Mouse (Mus musculus): Measurements from ENCODE around the gene Wdr72.

DNA sequence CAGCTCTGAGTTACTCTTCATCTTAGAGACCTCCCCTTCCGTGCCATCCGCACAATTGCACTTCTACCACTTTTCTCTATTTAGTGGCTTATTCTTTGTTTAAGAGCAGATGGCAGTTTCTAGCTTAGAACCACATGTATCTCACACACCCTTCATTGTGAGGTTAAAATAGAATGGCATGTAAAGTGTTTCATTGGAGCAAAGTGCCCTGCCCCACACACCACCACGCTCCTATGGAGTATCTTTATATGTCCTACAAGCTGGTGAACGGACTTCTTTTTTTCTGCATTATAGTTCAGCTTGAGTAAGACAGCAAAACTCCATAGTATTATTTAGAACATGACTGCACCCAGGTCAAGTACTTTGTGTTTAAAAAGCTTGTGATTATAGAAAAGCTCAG, 137.9 kb downstream of the Wdr72 start:
- TF ChIP-seq POLR2A (IDR thresholded peaks at IDR 0.05; ENCODE audit: control insufficient read depth, extremely low read depth, insufficient read depth, low read length, poor library complexity) (no peak), CTCF (IDR thresholded peaks at IDR 0.05; ENCODE audit: borderline replicate concordance, control insufficient read depth, extremely low read depth, insufficient read depth, low read length, poor library complexity) (no peak)
